Comparison of ENCODE assay signal across 15 mouse cellular contexts in genomic region chr11:75562840-75563239, GRCm38 (mm10). TPM values are rescaled to one million over a fixed set of nuclear protein-coding genes. Genes with fewer than 3 reads are reported as not detected.
DNase-seq lines count a peak whose midpoint lies in the region; ATAC-seq and TF ChIP-seq lines count a peak whose summit lies in the region.
"Had no signal": no experiment of that assay in that cellular context is flagged by ENCODE, and none has a peak within 500 bp of the region (broad histone marks: within the 10 kb centered on the region; RNA-seq: fewer than 3 reads in every experiment).

No protein-coding gene starts in this region.

- no peak overlapping the region for H3K4me3 ChIP-seq in midbrain, postnatal 0 days (ENCODE audit: low read depth, low read length)
- H3K4me3 ChIP-seq in midbrain, embryonic 13.5 days (replicated peaks): no peak overlapping the region
- H3K4me3 ChIP-seq in small intestine, adult 2 months (ENCODE audit: low read depth, low read length): no peak overlapping the region
- H3K4me3 ChIP-seq: forebrain, embryonic 13.5 days; midbrain, embryonic 10.5 days had no signal

- no peaks in the 10 kb centered on the region for H3K4me1 ChIP-seq in midbrain, postnatal 0 days (ENCODE audit: insufficient read depth, low read length)
- no peaks in the 10 kb centered on the region for H3K4me1 ChIP-seq in midbrain, embryonic 13.5 days (replicated peaks)
- H3K4me1 ChIP-seq in small intestine, adult 2 months (ENCODE audit: control insufficient read depth, insufficient read depth, insufficient read length, low read length): peaks cover 59% of the 10 kb centered on the region
- H3K4me1 ChIP-seq: forebrain, embryonic 13.5 days had no signal

- H3K4me2 ChIP-seq in midbrain, postnatal 0 days (ENCODE audit: low read depth, low read length, poor library complexity, severe bottlenecking): no peak overlapping the region
- H3K4me2 ChIP-seq in midbrain, embryonic 13.5 days (replicated peaks): no peak overlapping the region
- H3K4me2 ChIP-seq: forebrain, embryonic 13.5 days had no signal

- H3K9me3 ChIP-seq in midbrain, postnatal 0 days (ENCODE audit: low read length): no peaks in the 10 kb centered on the region
- no peaks in the 10 kb centered on the region for H3K9me3 ChIP-seq in midbrain, embryonic 13.5 days

- DNase-seq in heart, adult 11 months: peak; percentile 94
- DNase-seq in heart, adult 8-10 months (ENCODE audit: low spot score): no peak
- DNase-seq in midbrain, postnatal 0 days (ENCODE audit: low spot score): no peak
- peak; percentile 74 for DNase-seq in cerebellum, adult 8-10 months
- DNase-seq in kidney, postnatal 10 days: no peak
- no peak for DNase-seq in spleen, postnatal 36 days (ENCODE audit: low spot score in 2 of 2)
- DNase-seq: adrenal gland, postnatal 14 days; gastrocnemius, postnatal 25 days; heart, postnatal 4 days; kidney, adult 2 months; left cerebral cortex, postnatal 4 days had no signal

- no peak for TF ChIP-seq POLR2A in small intestine, adult 2 months (IDR thresholded peaks at IDR 0.05; ENCODE audit: low read depth, low read length)

- H3K9ac ChIP-seq in midbrain, postnatal 0 days (replicated peaks; ENCODE audit: low read length, poor library complexity, severe bottlenecking): no peak overlapping the region
- H3K9ac ChIP-seq in midbrain, embryonic 13.5 days (replicated peaks): no peak overlapping the region
- H3K9ac ChIP-seq: forebrain, embryonic 13.5 days had no signal

- no peak overlapping the region for H3K27ac ChIP-seq in midbrain, postnatal 0 days (ENCODE audit: low read depth, low read length)
- H3K27ac ChIP-seq in midbrain, embryonic 13.5 days: no peak overlapping the region
- peak overlapping the region; percentile 96; the same call in 1 of the 2 replicates for H3K27ac ChIP-seq in small intestine, adult 2 months (ENCODE audit: insufficient read depth, low read depth, low read length)
- H3K27ac ChIP-seq: forebrain, embryonic 13.5 days; midbrain, embryonic 10.5 days had no signal

- H3K36me3 ChIP-seq in midbrain, postnatal 0 days (ENCODE audit: insufficient read depth, low read length): peaks cover 48% of the 10 kb centered on the region
- peaks cover 71% of the 10 kb centered on the region for H3K36me3 ChIP-seq in midbrain, embryonic 13.5 days
- peaks cover 60% of the 10 kb centered on the region for H3K36me3 ChIP-seq in small intestine, adult 2 months (ENCODE audit: control insufficient read depth, insufficient read depth, low read length)

- H3K27me3 ChIP-seq in midbrain, postnatal 0 days (ENCODE audit: insufficient read depth, low read length): no peaks in the 10 kb centered on the region
- H3K27me3 ChIP-seq in midbrain, embryonic 13.5 days: no peaks in the 10 kb centered on the region
- no peaks in the 10 kb centered on the region for H3K27me3 ChIP-seq in small intestine, adult 2 months (ENCODE audit: control insufficient read depth, insufficient read depth, low read length)
- H3K27me3 ChIP-seq: forebrain, embryonic 13.5 days had no signal

- 83% methylated on average over 8 of the region's 8 CpGs for WGBS in midbrain, postnatal 0 days
- 89% methylated on average over 8 of the region's 8 CpGs for WGBS in midbrain, embryonic 13.5 days
- WGBS in small intestine, adult 2 months: 95% methylated on average over 8 of the region's 8 CpGs

- no peak for ATAC-seq in midbrain, postnatal 0 days (ENCODE audit: low FRiP score)
- ATAC-seq in midbrain, embryonic 13.5 days: no peak
- ATAC-seq: forebrain, embryonic 13.5 days had no signal

- TF ChIP-seq CTCF in midbrain, postnatal 0 days (IDR thresholded peaks at IDR 0.05): 0 out of 2 replicates have a peak, but pooled peaks have one; percentile 5
- TF ChIP-seq CTCF in small intestine, adult 2 months (IDR thresholded peaks at IDR 0.05; ENCODE audit: extremely low read depth, insufficient read length, insufficient replicate concordance, low read depth, low read length): no peak

RNA-seq across cellular contexts. Expression of gene Pitpna, which starts 25.1 kb away (rescaled TPM):
- 100 to 1,000 TPM in 3 of 4 experiments, 10 to 100 TPM in 1; 89.5 to 110 (median 105) TPM for total RNA-seq in heart, adult 8-10 months (2022)
- 105 and 108 TPM in 2 replicates for total RNA-seq in midbrain, postnatal 0 days (2014; rRNA removed)
- polyA plus RNA-seq in midbrain, postnatal 0 days (2015; fragmentation: Nextera tagmentation; extraction: Ambion mirVana): 91.7 and 106 TPM in 2 replicates
- polyA plus RNA-seq in midbrain, embryonic 13.5 days (2015; fragmentation: Nextera tagmentation; extraction: Ambion mirVana): 77.8 and 99.2 TPM in 2 replicates
- polyA plus RNA-seq in small intestine, adult 2 months (2012; rRNA removed): 88.0 and 185 TPM in 2 replicates

RNA-seq across cellular contexts. Expression of gene Slc43a2, which starts 31.3 kb away (rescaled TPM):
- 10 to 100 TPM; 13.2 to 22.8 (median 20.1) TPM for total RNA-seq in heart, adult 8-10 months (2022)
- total RNA-seq in midbrain, postnatal 0 days (2014; rRNA removed): 34.3 and 34.5 TPM in 2 replicates
- 17.0 and 20.4 TPM in 2 replicates for polyA plus RNA-seq in midbrain, postnatal 0 days (2015; fragmentation: Nextera tagmentation; extraction: Ambion mirVana)
- 16.4 and 17.3 TPM in 2 replicates for polyA plus RNA-seq in midbrain, embryonic 13.5 days (2015; fragmentation: Nextera tagmentation; extraction: Ambion mirVana)
- polyA plus RNA-seq in small intestine, adult 2 months (2012; rRNA removed): 165 and 508 TPM in 2 replicates

RNA-seq across cellular contexts. Expression of gene Scarf1, which starts 49.5 kb away (rescaled TPM):
- total RNA-seq in heart, adult 8-10 months (2022): 1 to 10 TPM; 6.3 to 8.5 (median 7.4) TPM
- 3.6 and 3.8 TPM in 2 replicates for total RNA-seq in midbrain, postnatal 0 days (2014; rRNA removed)
- polyA plus RNA-seq in midbrain, postnatal 0 days (2015; fragmentation: Nextera tagmentation; extraction: Ambion mirVana): 3.0 and 3.5 TPM in 2 replicates
- 3.4 and 3.5 TPM in 2 replicates for polyA plus RNA-seq in midbrain, embryonic 13.5 days (2015; fragmentation: Nextera tagmentation; extraction: Ambion mirVana)
- polyA plus RNA-seq in small intestine, adult 2 months (2012; rRNA removed): 9.4 and 12.3 TPM in 2 replicates

RNA-seq across cellular contexts. Expression of gene Rilp, which starts 52.9 kb away (rescaled TPM):
- total RNA-seq in heart, adult 8-10 months (2022): 10 to 100 TPM; 47.8 to 61.5 (median 56.2) TPM
- 5.7 and 7.0 TPM in 2 replicates for total RNA-seq in midbrain, postnatal 0 days (2014; rRNA removed)
- 6.9 and 7.5 TPM in 2 replicates for polyA plus RNA-seq in midbrain, postnatal 0 days (2015; fragmentation: Nextera tagmentation; extraction: Ambion mirVana)
- 0.97 and 1.2 TPM in 2 replicates for polyA plus RNA-seq in midbrain, embryonic 13.5 days (2015; fragmentation: Nextera tagmentation; extraction: Ambion mirVana)
- polyA plus RNA-seq in small intestine, adult 2 months (2012; rRNA removed): 8.0 and 15.0 TPM in 2 replicates

Comparison
In these comparisons a context has a peak if more than half of its experiments do, and no peak if none do; other contexts are left out.
1. DNase-seq: peak in heart, adult 11 months (single experiment) and cerebellum, adult 8-10 months (single experiment); none in heart, adult 8-10 months (single experiment), midbrain, postnatal 0 days (single experiment), kidney, postnatal 10 days (single experiment) and spleen, postnatal 36 days (0 of 2).